Mouse (Mus musculus) layer of hippocampus, adult 2 months (tissue): ENCODE measurements around the gene Tom1l2. TPM values are rescaled to one million over a fixed set of nuclear protein-coding genes. Genes with fewer than 3 reads are reported as not detected.

Experiments used
- DNase-seq, 2 experiments: peaks; one replicate each; pipeline ENCODE4 v3.0.0; 2022; ENCODE audit warnings: low spot score in 2 of 2
- H3K27ac ChIP-seq: fragments of 200-600 bp; 2 replicates; pipeline ENCODE4 v1.8.1; 2022
- H3K4me3 ChIP-seq: fragments of 200-600 bp; 2 replicates; pipeline ENCODE4 v1.8.1; 2022; ENCODE audit warnings: mild to moderate bottlenecking
- CTCF ChIP-seq: fragments of 200-600 bp; conservative IDR thresholded peaks from 2 replicates; pipeline ENCODE4 v1.8.1; 2022; ENCODE audit warnings: antibody characterized with exemption, mild to moderate bottlenecking, moderate library complexity
- total RNA-seq, 2 experiments: library from RNA; stranded (reverse); gene quantifications; 2 replicates each; pipeline ENCODE4 v1.2.3; 2021

Gene Tom1l2
- total RNA-seq, 2 experiments from 2014 or later, result 180 to 189 TPM

DNA sequence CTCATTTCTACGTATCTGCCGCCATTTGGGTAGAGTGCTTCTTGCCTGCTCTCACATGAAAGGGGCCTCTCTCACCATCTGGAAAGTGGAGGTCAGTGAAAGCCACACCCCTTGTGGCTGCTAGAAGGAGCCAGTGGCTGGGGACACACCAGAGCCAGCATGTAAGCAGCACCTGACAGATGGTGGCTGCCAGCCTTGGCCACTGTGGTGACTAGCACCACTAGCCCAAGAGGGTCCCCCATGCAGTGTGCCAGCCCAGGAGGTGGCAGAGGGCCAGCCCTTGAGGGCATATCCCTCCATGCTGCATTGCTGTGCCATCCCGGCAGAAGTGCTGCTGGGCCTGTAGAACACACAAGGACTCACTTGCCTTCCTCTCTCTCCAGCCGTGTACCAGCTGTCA is 159.1 kb downstream of the Tom1l2 start:
- no peak for TF ChIP-seq CTCF
- no peak for DNase-seq
- no peak overlapping the region for H3K27ac ChIP-seq
- H3K4me3 ChIP-seq, result no peak overlapping the region

- Histone ChIP-seq H3K27ac (0 out of 2 replicates have a peak overlapping the region, but pooled peaks have one; percentile 7), H3K4me3 (no peak overlapping the region)
- TF ChIP-seq CTCF, result no peak
- DNase-seq, result no peak
These were observed 160.2 kb downstream of the Tom1l2 start for GRCm38 (mm10) chr11:60192534-60192933.

DNA sequence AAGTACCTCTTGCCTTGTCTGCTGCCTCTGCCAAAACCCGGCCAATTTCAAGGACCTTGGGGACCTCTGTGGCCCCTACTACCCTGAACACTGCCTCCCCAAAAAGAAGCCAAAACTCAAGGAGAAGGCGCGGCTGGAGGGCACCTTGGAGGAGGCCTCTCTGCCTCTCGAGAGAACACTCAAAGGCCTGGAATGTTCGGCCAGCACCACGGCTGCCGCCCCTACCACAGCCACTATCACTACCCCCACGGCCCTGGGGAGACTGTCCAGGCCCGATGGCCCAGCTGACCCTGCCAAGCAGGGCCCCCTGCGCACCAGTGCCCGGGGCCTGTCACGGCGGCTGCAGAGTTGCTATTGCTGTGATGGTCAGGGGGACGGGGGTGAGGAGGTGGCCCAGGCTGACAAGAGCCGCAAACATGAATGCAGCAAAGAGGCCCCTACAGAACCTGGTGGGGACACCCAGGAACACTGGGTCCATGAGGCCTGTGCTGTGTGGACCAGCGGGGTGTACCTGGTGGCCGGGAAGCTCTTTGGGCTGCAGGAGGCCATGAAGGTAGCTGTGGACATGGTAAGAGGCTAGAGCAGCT is 162.6 kb downstream of the Tom1l2 start:
- H3K4me3 ChIP-seq, result no peak overlapping the region
- H3K27ac ChIP-seq, result peak overlapping the region; percentile 74
- TF ChIP-seq CTCF, result no peak
- DNase-seq, result no peak

GRCm38 (mm10) chr11:60189501-60190040 is 163.1 kb downstream of the Tom1l2 start:
- Histone ChIP-seq H3K4me3 (no peak overlapping the region), H3K27ac (peak overlapping the region; percentile 74)
- no peak for DNase-seq
- TF ChIP-seq CTCF, result no peak

- TF ChIP-seq CTCF, result no peak
- no peak for DNase-seq
- Histone ChIP-seq H3K27ac (peak overlapping the region; percentile 74; the same call in 1 of the 2 replicates), H3K4me3 (no peak overlapping the region)
These were observed 164.3 kb downstream of the Tom1l2 start for GRCm38 (mm10) chr11:60188275-60188853.

DNA sequence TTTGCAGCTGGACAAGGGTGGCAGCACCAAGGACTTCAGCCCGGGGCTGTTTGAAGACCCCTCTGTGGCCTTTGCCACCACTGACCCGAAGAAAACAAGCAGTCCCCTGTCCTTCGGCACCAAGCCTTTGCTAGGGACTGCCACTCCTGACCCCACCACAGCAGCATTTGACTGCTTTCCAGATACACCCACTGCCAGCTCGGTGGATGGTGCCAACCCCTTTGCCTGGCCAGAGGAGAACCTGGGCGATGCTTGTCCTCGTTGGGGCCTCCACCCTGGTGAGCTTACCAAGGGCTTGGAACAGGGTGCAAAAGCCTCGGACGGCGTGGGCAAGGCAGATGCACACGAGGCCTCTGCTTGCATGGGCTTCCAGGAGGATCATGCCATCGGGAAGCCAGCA is 165.6 kb downstream of the Tom1l2 start:
- Histone ChIP-seq H3K27ac (peak overlapping the region; percentile 93; the same call in 1 of the 2 replicates), H3K4me3 (no peak overlapping the region)
- TF ChIP-seq CTCF, result no peak
- DNase-seq, result no peak

DNA sequence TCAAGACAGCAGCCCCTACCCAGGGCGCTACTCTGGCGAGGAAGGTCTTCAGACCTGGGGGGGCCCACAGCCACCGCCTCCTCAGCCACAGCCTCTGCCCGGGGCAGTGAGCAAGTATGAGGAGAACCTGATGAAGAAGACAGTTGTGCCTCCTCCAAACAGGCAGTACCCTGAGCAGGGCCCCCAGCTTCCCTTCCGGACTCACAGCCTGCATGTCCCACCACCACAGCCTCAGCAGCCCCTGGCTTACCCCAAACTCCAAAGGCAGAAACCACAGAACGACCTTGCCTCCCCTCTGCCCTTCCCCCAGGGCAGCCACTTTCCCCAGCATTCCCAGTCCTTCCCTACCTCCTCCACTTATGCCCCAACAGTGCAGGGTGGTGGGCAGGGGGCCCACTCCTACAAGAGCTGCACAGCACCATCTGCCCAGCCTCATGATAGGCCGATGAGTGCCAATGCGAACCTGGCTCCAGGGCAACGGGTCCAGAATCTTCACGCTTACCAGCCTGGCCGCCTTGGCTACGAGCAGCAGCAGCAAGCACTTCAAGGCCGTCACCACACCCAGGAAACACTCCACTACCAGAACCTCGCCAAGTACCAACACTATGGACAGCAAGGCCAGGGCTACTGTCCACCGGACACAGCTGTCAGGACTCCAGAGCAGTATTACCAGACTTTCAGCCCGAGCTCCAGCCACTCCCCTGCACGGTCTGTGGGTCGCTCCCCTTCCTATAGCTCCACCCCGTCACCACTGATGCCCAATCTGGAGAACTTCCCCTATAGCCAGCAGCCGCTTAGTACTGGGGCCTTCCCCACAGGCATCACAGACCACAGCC is 167.1 kb downstream of the Tom1l2 start:
- peak in 1 of 2 experiments; percentile 60 for DNase-seq
- peak overlapping the region; percentile 93 for H3K27ac ChIP-seq
- no peak for TF ChIP-seq CTCF
- H3K4me3 ChIP-seq, result peak overlapping the region; percentile 18; the same call in 1 of the 2 replicates

DNA sequence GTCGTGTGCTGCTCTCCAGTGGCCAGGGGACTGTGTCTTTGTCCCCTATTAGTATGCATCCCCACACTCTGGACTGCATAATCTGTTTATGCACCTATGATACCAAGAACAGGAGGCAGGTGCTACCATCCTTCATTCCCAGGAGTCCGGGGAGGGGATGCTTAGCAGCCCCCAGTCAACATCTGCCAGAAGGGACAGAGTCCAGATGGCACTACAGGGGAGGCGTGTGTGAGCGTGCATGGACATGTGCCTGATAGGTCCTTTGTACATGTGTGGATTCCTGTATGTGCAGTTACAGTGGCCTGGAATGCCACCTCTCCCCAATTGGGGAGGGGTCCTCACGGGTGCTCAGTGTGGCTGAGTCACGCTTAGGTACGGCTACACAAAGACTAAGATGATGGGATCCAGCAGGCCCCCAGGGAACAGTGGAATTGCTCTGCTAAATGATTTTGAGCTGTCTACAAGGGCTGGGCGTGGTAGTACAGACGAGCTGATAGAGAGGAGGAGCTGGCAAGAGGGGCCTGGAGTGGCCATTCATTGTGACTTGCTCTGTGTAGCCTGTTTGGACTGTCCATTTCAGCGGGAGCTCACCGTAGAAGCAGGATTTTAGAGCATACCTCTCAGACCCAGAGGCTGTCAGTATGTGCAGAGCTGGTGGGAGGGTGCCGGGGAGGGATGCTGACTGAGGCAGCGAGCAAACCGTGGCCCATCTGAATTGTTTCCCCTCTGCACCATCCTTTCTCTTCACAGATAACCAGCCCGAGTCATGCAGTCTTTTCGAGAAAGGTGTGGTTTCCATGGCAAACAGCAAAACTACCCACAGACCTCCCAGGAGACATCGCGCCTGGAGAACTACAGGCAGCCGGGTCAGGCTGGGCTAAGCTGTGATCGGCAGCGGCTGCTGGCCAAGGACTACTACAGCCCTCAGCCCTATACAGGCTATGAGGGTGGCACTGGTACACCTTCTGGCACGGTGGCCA is 168.1 kb downstream of the Tom1l2 start:
- peak overlapping the region; percentile 5; the same call in 1 of the 2 replicates for H3K4me3 ChIP-seq
- DNase-seq, result no peak
- TF ChIP-seq CTCF, result no peak
- peak overlapping the region; percentile 93 for H3K27ac ChIP-seq

GRCm38 (mm10) chr11:60182741-60183140 is 170.0 kb downstream of the Tom1l2 start:
- DNase-seq, result no peak
- TF ChIP-seq CTCF, result no peak
- Histone ChIP-seq H3K27ac (peak overlapping the region; percentile 93), H3K4me3 (no peak overlapping the region)

DNA sequence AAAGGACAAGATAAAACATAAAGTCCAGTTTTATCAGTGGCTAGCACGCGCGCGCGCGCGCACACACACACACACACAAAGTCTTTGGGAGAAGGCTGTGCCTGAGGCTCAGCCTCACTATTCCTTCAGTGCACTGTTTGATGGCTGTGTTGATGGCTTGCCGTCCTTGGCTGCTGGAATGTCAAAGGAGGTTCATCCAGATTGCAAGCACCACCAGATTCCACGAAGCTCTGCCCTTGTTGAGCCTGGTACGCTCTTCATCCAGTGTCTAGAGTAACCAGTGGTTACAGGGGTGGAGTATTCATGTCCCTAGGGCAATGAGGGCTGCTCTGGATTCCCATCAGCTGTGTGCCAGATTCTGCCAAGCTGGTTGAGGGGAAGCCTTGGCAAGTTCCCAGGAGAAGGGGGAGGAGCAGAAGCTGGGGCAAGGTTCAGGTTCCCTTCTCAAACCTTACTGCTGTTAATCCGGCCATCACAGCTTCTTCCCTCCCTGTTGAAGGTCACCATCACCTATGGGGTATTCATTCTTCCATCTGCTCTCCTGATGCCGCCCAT is 170.5 kb downstream of the Tom1l2 start:
- DNase-seq, result no peak
- TF ChIP-seq CTCF, result no peak
- Histone ChIP-seq H3K27ac (peak overlapping the region; percentile 93), H3K4me3 (no peak overlapping the region)

- H3K4me3 ChIP-seq, result no peak overlapping the region
- DNase-seq, result no peak
- peak overlapping the region; percentile 99 for H3K27ac ChIP-seq
- TF ChIP-seq CTCF, result no peak
These were observed 174.2 kb downstream of the Tom1l2 start for GRCm38 (mm10) chr11:60178506-60178905.

DNA sequence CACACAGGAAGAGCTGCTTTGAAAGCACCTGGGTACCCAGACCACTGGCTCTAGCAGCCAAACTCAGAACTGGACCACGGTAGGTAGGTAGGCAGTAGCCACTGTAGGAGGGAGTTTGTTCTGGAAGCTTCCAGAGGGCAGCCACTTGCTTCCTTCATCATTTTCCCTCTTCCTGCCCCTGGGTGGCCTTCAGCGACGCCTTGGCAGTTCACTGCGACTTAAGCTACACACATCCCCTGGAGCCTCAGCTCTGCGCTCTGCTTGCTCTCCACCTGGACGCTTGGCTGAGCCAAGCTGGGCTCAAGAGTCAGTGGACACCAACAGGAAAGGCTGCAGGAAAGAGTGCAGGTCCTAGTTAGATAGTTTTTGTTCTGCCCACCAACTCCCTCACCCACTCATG is 174.7 kb downstream of the Tom1l2 start:
- Histone ChIP-seq H3K27ac (peak overlapping the region; percentile 99), H3K4me3 (peak overlapping the region; percentile 81)
- TF ChIP-seq CTCF, result no peak
- DNase-seq, result no peak
